Mouse (Mus musculus): ENCODE results near the gene Wwc2.
"Not testable (repeated sequence)": the region's sequence is repeated elsewhere in the genome, so short reads cannot be mapped to it uniquely, and the experiment has no call there.

Wwc2 gene

GRCm38 (mm10) chr8:47851824-47852502 is 138.8 kb downstream of the Wwc2 start:
- no peak for DNase-seq (ENCODE audit: low read depth, low spot score)

- DNase-seq (ENCODE audit: low read depth, low spot score): peak; percentile 77
Measured at GRCm38 (mm10) chr8:47849842-47850241, 140.9 kb downstream of the Wwc2 start.

- no peak for DNase-seq (ENCODE audit: low read depth, low spot score)
Measured at GRCm38 (mm10) chr8:47847931-47848330, 142.8 kb downstream of the Wwc2 start.

- DNase-seq (ENCODE audit: low read depth, low spot score): no peak
Measured at GRCm38 (mm10) chr8:47847161-47847560, 143.6 kb downstream of the Wwc2 start.

GRCm38 (mm10) chr8:47845956-47846355 is 144.8 kb downstream of the Wwc2 start:
- no peak for DNase-seq (ENCODE audit: low read depth, low spot score)

- no peak for DNase-seq (ENCODE audit: low read depth, low spot score)
Measured at GRCm38 (mm10) chr8:47843651-47844050, 147.1 kb downstream of the Wwc2 start.

- DNase-seq (ENCODE audit: low read depth, low spot score): peak; percentile 78
Measured at GRCm38 (mm10) chr8:47843063-47843462, 147.7 kb downstream of the Wwc2 start.

GRCm38 (mm10) chr8:47833944-47834343 is 156.8 kb downstream of the Wwc2 start:
- no peak for DNase-seq (ENCODE audit: low read depth, low spot score)

GRCm38 (mm10) chr8:47832616-47833015 is 158.1 kb downstream of the Wwc2 start:
- DNase-seq (ENCODE audit: low read depth, low spot score): no peak

- no peak for DNase-seq (ENCODE audit: low read depth, low spot score)
Measured at GRCm38 (mm10) chr8:47826911-47827310, 163.8 kb downstream of the Wwc2 start.

- DNase-seq (ENCODE audit: low read depth, low spot score): no peak
Measured at GRCm38 (mm10) chr8:47825596-47825995, 165.1 kb downstream of the Wwc2 start.

GRCm38 (mm10) chr8:47824182-47824581 is 166.5 kb downstream of the Wwc2 start, which contains the start of gene Cldn22:
Cldn22 (plus strand) TSS chr8:47824482.
- DNase-seq (ENCODE audit: low read depth, low spot score): no peak

GRCm38 (mm10) chr8:47823777-47824176 is 166.9 kb downstream of the Wwc2 start:
- DNase-seq (ENCODE audit: low read depth, low spot score): no peak

- DNase-seq (ENCODE audit: low read depth, low spot score): not testable (repeated sequence)
Measured at GRCm38 (mm10) chr8:47822541-47822940, 168.2 kb downstream of the Wwc2 start.

GRCm38 (mm10) chr8:47821843-47822242 is 168.9 kb downstream of the Wwc2 start, which contains the start of gene Cldn24:
Cldn24 (plus strand) TSS chr8:47822143.
- no peak for DNase-seq (ENCODE audit: low read depth, low spot score)

- DNase-seq (ENCODE audit: low read depth, low spot score): no peak
Measured at GRCm38 (mm10) chr8:47820914-47821772, 169.6 kb downstream of the Wwc2 start.

- no peak for DNase-seq (ENCODE audit: low read depth, low spot score)
Measured at GRCm38 (mm10) chr8:47819034-47819433, 171.7 kb downstream of the Wwc2 start.

GRCm38 (mm10) chr8:47811221-47811620 is 179.5 kb downstream of the Wwc2 start:
- no peak for DNase-seq (ENCODE audit: low read depth, low spot score)

- peak; percentile 70 for DNase-seq (ENCODE audit: low read depth, low spot score)
Measured at GRCm38 (mm10) chr8:47810666-47811015, 180.1 kb downstream of the Wwc2 start.

- DNase-seq (ENCODE audit: low read depth, low spot score): no peak
Measured at GRCm38 (mm10) chr8:47809970-47810665, 180.6 kb downstream of the Wwc2 start.

GRCm38 (mm10) chr8:47804262-47804661 is 186.5 kb downstream of the Wwc2 start:
- no peak for DNase-seq (ENCODE audit: low read depth, low spot score)

GRCm38 (mm10) chr8:47802349-47802748 is 188.4 kb downstream of the Wwc2 start:
- no peak for DNase-seq (ENCODE audit: low read depth, low spot score)

Measured in ES-CJ7 (cell line).